Mouse (Mus musculus) small intestine, adult 2 months (tissue): ENCODE measurements at regions not wholly inside any gene's neighbourhood (a gene's known extent, or its start where the extent isn't known, plus 50 kb on each side); places are given as distances from the start of the nearest gene placed in this dataset.

Experiments used
- CTCF ChIP-seq: fragments of 200-500 bp; IDR thresholded peaks from 2 replicates; pipeline ENCODE4 v1.5.1; 2012; ENCODE audit warnings: low read depth, mild to moderate bottlenecking, control low read depth, inconsistent platforms, low read length, moderate library complexity, mixed read lengths; ENCODE audit not compliant: insufficient replicate concordance, insufficient read length; ENCODE audit errors: extremely low read depth
- POLR2A ChIP-seq: fragments of 200-500 bp; IDR thresholded peaks from 2 replicates; pipeline ENCODE4 v1.6.1; 2012; ENCODE audit warnings: low read depth, mild to moderate bottlenecking, control low read depth, inconsistent platforms, low read length, moderate library complexity

DNA sequence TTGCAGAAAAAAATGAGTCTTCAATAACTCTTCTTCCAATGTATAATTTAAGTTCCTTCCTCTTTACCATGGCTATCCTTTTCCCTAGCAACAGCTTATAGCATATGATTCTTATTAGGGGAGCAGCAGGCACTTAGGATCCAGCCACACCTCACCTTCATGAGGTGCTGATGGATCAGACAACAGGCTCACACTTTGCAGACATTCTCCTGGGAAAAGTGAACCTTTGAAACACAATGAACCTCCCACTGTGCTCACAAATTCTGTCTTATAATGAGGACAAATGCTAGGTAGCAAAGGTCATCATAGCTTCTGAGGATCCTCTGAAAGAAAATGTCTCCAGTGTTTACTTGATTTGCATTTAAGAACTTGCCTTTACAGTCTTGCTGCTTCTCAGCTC, 191.6 kb upstream of the Xrcc4 start:
- TF ChIP-seq CTCF (no peak), POLR2A (no peak)
